Mouse (Mus musculus) G1E (cell line): ENCODE data around the gene Mrpl55. TPM values are rescaled to one million over a fixed set of nuclear protein-coding genes. Genes with fewer than 3 reads are reported as not detected.

Experiments
- ATAC-seq: 2 replicates; pipeline ENCODE4 v1.8.0; 2016; ENCODE audit warnings: mild to moderate bottlenecking; ENCODE audit not compliant: insufficient number of reproducible peaks, poor library complexity, low FRiP score, severe bottlenecking; ENCODE audit errors: extremely low read depth
- DNase-seq: peaks from one replicate; pipeline ENCODE4 v3.0.0; 2012; ENCODE audit warnings: low spot score
- H3K27me3 ChIP-seq: 2 replicates; pipeline ENCODE4 v1.6.1; 2012; ENCODE audit warnings: mild to moderate bottlenecking, low read length, inconsistent platforms; ENCODE audit not compliant: insufficient read depth
- H3K36me3 ChIP-seq: replicated peaks from 2 replicates; pipeline ENCODE3; 2012; ENCODE audit warnings: mild to moderate bottlenecking, inconsistent platforms
- H3K4me1 ChIP-seq: 2 replicates; pipeline ENCODE4 v1.6.1; 2012; ENCODE audit warnings: low read depth, low read length, inconsistent platforms, mixed read lengths; ENCODE audit not compliant: insufficient read depth
- H3K4me3 ChIP-seq: 2 replicates; pipeline ENCODE4 v1.5.1; 2012; ENCODE audit warnings: low read depth, mild to moderate bottlenecking, inconsistent platforms, low read length, moderate library complexity, mixed read lengths
- H3K9me3 ChIP-seq: replicated peaks from 2 replicates; pipeline ENCODE4 v1.6.1; 2012; ENCODE audit warnings: inconsistent platforms
- CTCF ChIP-seq: IDR thresholded peaks from 2 replicates; pipeline ENCODE4 v1.5.1; 2012; ENCODE audit warnings: low read depth, low read length, inconsistent platforms, mixed read lengths
- GATA1 ChIP-seq: IDR thresholded peaks from 2 replicates; pipeline ENCODE4 v1.6.1; 2012; ENCODE audit warnings: borderline replicate concordance, low read length, inconsistent platforms, mixed read lengths
- GATA2 ChIP-seq: IDR thresholded peaks from 2 replicates; pipeline ENCODE4 v1.6.1; 2012; ENCODE audit warnings: low read depth, low read length, inconsistent platforms, borderline replicate concordance
- POLR2AphosphoS5 ChIP-seq: IDR thresholded peaks from 2 replicates; pipeline ENCODE4 v1.6.1; 2012; ENCODE audit warnings: low read depth, low read length, inconsistent platforms; ENCODE audit not compliant: insufficient replicate concordance
- TAL1 ChIP-seq: conservative IDR thresholded peaks from 2 replicates; pipeline ENCODE4 v1.6.1; 2012; ENCODE audit warnings: low read depth, low read length, inconsistent platforms, mixed read lengths
- polyA plus RNA-seq: library from polyadenylated mRNA; stranded (reverse); fragments of >175 nt; gene quantifications from 2 replicates; pipeline ENCODE4 v1.2.3, GENCODE M21; 2012
- total RNA-seq, 2 experiments: library from RNA; stranded (forward) in 1 of 2; stranded (reverse) in 1 of 2; fragments of 200-1000 nt in 1 of 2; fragments of >200 nt in 1 of 2; fragmentation: Nextera tagmentation in 1 of 2; gene quantifications; 2 replicates each; pipeline ENCODE4 v1.2.3; 2014 to 2017

Mrpl55 gene
- total RNA-seq (2014; fragmentation: Nextera tagmentation): 15.1 and 23.4 TPM in 2 replicates
- total RNA-seq (2017): 38.7 and 40.8 TPM in 2 replicates
- 29.5 and 34.8 TPM in 2 replicates for polyA plus RNA-seq

DNA sequence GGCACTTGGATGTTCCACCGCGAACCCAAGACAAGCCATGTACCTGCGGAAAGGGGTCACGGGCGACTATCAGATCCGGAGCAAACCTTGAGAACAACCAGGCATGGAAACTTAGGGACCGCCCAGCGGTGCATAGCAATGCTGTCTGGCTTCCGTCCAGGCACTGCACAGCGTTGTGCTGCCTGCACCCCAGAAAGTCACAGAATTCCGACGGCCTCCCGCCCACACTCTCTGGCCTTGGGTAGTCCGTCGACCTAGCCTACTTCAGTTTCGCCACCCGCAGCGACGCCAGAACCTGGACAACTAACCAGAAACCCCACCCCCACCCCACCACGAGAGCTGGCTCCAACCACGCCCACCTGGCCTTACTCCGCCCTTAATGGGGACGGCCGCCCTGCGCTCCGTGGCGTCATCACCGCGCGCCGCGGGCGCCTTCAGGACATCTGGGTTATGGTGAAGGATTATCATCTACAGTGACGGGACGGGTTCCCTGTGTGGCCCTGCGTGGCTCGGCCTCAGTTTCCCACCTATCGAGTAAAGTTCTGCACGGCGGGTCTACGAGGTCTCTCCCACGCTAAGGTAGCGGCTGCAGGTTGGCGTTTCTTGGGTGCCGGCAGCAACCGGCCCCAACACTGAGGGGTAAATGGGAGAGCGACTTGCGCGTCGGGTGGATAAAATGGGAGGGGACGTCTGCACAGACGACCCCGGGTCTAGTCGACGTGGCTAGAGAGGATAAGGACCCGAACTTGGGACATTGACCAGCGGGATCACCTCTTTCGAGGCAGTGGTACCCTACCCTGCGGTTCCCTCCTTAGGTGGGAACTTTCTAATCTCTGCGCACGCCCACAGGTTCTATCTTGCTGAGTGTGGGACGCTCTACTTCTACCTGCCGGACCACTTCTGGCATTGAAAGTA is at the start of gene Mrpl55:
Gene Mrpl55 (plus strand): TSS at position 406 of the 915 bp plus-strand sequence.
- Histone ChIP-seq H3K9me3 (no peaks in the 10 kb centered on the region), H3K4me3 (peak within 1 kb of the TSS; percentile 80), H3K36me3 (peaks cover 57% of the 10 kb centered on the region), H3K27me3 (no peaks in the 10 kb centered on the region), H3K4me1 (peaks cover 18% of the 10 kb centered on the region)
- peak; percentile 82 for DNase-seq
- TF ChIP-seq GATA2 (no peak), TAL1 (no peak)
- peak; percentile 63 for ATAC-seq

DNA sequence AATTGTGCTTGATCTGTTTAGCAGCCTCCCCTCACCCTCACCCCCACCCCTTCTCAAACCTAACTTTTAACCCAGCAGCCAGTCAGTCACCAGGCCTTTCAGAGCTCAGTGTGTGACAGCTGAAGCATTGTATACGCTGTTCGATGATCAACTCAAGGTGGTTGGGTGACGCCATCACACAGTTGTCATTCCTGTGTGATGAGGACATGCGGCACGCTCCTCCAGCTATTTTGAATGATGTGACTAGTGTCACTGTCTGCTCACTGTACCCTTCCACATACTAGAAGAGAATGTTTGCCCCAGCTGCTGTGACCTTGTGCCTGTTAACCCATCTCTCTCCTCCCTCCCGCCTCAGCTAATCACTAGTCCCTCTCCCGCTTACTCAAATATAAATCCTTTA is 48.1 kb upstream of the Mrpl55 start:
- Histone ChIP-seq H3K9me3 (no peaks in the 10 kb centered on the region), H3K4me1 (peaks cover 2% of the 10 kb centered on the region; the same call in 1 of the 2 replicates), H3K4me3 (no peak overlapping the region), H3K36me3 (peaks cover 43% of the 10 kb centered on the region), H3K27me3 (peaks cover 10% of the 10 kb centered on the region; the same call in 1 of the 2 replicates)
- ATAC-seq (no peak), DNase-seq (no peak)
- TF ChIP-seq GATA2 (no peak), TAL1 (no peak), GATA1 (no peak), POLR2AphosphoS5 (no peak), CTCF (no peak)

DNA sequence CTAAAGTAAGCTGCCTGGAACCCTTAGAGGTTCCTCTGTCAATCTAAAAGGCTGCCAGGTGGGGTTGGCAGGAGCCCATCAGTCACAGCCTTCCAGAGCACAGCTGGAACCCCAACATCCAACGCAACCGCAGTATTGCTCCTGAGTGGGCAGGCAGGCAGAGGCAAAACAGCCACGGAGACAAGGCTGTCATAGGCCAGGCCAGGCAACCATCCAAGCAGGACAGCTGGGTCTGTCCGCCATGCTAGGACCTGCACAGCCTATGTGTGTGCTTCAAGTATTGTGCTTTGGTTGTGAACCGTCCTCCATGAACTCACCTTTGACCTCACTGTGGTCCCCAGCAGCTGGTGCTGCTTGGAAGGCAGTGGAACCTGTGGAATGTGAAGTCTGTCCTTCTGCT is 46.4 kb upstream of the Mrpl55 start:
- Histone ChIP-seq H3K36me3 (peaks cover 60% of the 10 kb centered on the region), H3K4me3 (no peak overlapping the region), H3K9me3 (no peaks in the 10 kb centered on the region), H3K4me1 (peaks cover 14% of the 10 kb centered on the region), H3K27me3 (peaks cover 4% of the 10 kb centered on the region; the same call in 1 of the 2 replicates)
- no peak for DNase-seq
- TF ChIP-seq TAL1 (no peak), GATA1 (no peak), CTCF (no peak), POLR2AphosphoS5 (no peak), GATA2 (no peak)
- no peak for ATAC-seq

DNA sequence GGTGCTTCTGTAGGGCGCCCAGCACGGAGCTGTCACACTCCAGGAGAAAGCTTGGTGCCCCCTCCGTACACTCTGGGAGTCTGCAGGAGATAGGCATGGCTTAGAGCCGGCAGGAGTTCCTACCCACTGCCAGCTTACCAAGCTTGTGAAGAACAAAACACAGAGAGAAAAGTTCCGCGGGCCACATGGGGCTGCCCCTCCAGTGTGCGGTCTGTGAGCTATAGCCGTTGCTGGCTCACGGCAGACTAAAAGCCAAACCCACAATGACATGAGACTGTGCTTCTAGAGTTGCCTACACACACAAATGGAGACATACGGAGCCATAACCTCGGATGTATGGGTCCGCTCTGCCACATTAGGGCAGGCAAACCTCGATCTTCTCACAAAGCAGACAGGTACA is 43.2 kb upstream of the Mrpl55 start:
- no peak overlapping the region for H3K4me3 ChIP-seq
- no peaks in the 10 kb centered on the region for H3K9me3 ChIP-seq
- H3K36me3 ChIP-seq: peaks cover 74% of the 10 kb centered on the region
- peaks cover 31% of the 10 kb centered on the region for H3K4me1 ChIP-seq
- DNase-seq (no peak), ATAC-seq (no peak)
- TF ChIP-seq GATA2: no peak
- no peak for TF ChIP-seq CTCF
- no peak for TF ChIP-seq POLR2AphosphoS5
- no peak for TF ChIP-seq TAL1
- no peak for TF ChIP-seq GATA1
- no peaks in the 10 kb centered on the region for H3K27me3 ChIP-seq

GRCm38 (mm10) chr11:59159558-59159957 is 42.7 kb upstream of the Mrpl55 start:
- Histone ChIP-seq H3K27me3 (no peaks in the 10 kb centered on the region), H3K4me1 (peaks cover 35% of the 10 kb centered on the region), H3K9me3 (no peaks in the 10 kb centered on the region), H3K4me3 (no peak overlapping the region), H3K36me3 (peaks cover 73% of the 10 kb centered on the region)
- no peak for DNase-seq
- ATAC-seq: no peak
- TF ChIP-seq CTCF (no peak), POLR2AphosphoS5 (no peak), GATA1 (no peak), TAL1 (no peak), GATA2 (no peak)

DNA sequence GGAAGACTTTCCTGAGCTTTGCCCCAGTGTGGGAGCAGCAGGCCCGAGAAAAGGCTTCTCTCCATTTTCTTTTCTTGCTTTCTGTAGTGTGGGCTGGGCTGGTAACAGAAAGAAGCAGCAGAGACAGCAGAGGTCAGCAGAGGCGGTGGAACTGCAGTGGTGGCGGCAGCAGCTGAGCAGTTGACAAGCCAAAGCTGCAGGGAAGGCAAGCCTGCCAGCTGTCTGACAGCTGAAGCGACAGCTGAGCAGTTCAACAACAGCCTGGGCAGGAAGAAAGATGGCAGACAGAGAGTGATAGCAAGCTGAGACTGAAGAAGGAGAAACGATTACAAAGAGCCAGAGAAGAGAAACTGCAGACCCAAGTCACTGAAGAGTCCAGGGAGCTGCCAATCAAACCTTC is 40.9 kb upstream of the Mrpl55 start:
- TF ChIP-seq GATA2 (no peak), TAL1 (no peak), POLR2AphosphoS5 (no peak), GATA1 (no peak), CTCF (no peak)
- H3K9me3 ChIP-seq: no peaks in the 10 kb centered on the region
- ATAC-seq (no peak), DNase-seq (no peak)
- H3K27me3 ChIP-seq: no peaks in the 10 kb centered on the region
- H3K36me3 ChIP-seq: peaks cover 59% of the 10 kb centered on the region
- no peak overlapping the region for H3K4me3 ChIP-seq
- H3K4me1 ChIP-seq: peaks cover 51% of the 10 kb centered on the region
